Mouse (Mus musculus) cerebellum, postnatal 36 days (tissue): Measurements from ENCODE around the gene Ces1c.

Experiments
- DNase-seq, 2 experiments: peaks; one replicate each; pipeline ENCODE4 v3.0.0; 2021 to 2022; ENCODE audit warnings: mixed read lengths in 2 of 2

The Ces1c gene

GRCm38 (mm10) chr8:93131233-93131980, at the start of gene Ces1c:
Gene Ces1c, minus strand, starts transcription at chr8:93131283.
- DNase-seq = no peak

GRCm38 (mm10) chr8:93180581-93181129, 49.6 kb upstream of the Ces1c start:
- no peak for DNase-seq

- DNase-seq = no peak
Observed at GRCm38 (mm10) chr8:93176593-93176992, 45.5 kb upstream of the Ces1c start.

- no peak for DNase-seq
Observed at GRCm38 (mm10) chr8:93174554-93174953, 43.5 kb upstream of the Ces1c start.

- no peak for DNase-seq
Observed at GRCm38 (mm10) chr8:93171846-93172590, 40.9 kb upstream of the Ces1c start.

- DNase-seq = no peak
Observed at GRCm38 (mm10) chr8:93163363-93163762, 32.3 kb upstream of the Ces1c start.

- DNase-seq = peak in 1 of 2 experiments; percentile 2
Observed at GRCm38 (mm10) chr8:93151401-93151800, 20.3 kb upstream of the Ces1c start.

GRCm38 (mm10) chr8:93147331-93147730, 16.2 kb upstream of the Ces1c start:
- no peak for DNase-seq

- peak; percentile 16 to 40 for DNase-seq
Observed at GRCm38 (mm10) chr8:93140696-93141095, 9.6 kb upstream of the Ces1c start.

GRCm38 (mm10) chr8:93132196-93132595, 1.1 kb upstream of the Ces1c start:
- DNase-seq = no peak

GRCm38 (mm10) chr8:93126476-93126875, 4.6 kb downstream of the Ces1c start:
- DNase-seq = no peak

- DNase-seq = no peak
Observed at GRCm38 (mm10) chr8:93122005-93122404, 9.1 kb downstream of the Ces1c start.

- peak; percentile 6 to 27 for DNase-seq
Observed at GRCm38 (mm10) chr8:93095376-93095775, 35.7 kb downstream of the Ces1c start.

- DNase-seq = no peak
Observed at GRCm38 (mm10) chr8:93091324-93091723, 39.8 kb downstream of the Ces1c start.

- no peak for DNase-seq
Observed at GRCm38 (mm10) chr8:93088686-93089122, 42.4 kb downstream of the Ces1c start.

- no peak for DNase-seq
Observed at GRCm38 (mm10) chr8:93088193-93088592, 42.9 kb downstream of the Ces1c start.

- no peak for DNase-seq
Observed at GRCm38 (mm10) chr8:93079887-93080286, 51.2 kb downstream of the Ces1c start, which contains the start of gene Ces1b. Gene Ces1b, minus strand, starts transcription at chr8:93080017.

GRCm38 (mm10) chr8:93075251-93075650, 55.8 kb downstream of the Ces1c start:
- no peak for DNase-seq

- DNase-seq = no peak
Observed at GRCm38 (mm10) chr8:93063416-93064117, 67.5 kb downstream of the Ces1c start.

- DNase-seq = peak; percentile 50 to 52
Observed at GRCm38 (mm10) chr8:93059185-93059584, 71.9 kb downstream of the Ces1c start.

- no peak for DNase-seq
Observed at GRCm38 (mm10) chr8:93055238-93055637, 75.8 kb downstream of the Ces1c start.
